Mouse (Mus musculus): ENCODE results near the gene Sardh. TPM values are rescaled to one million over a fixed set of nuclear protein-coding genes. Genes with fewer than 3 reads are reported as not detected.

Sardh gene
- polyA plus RNA-seq, 1 experiment from 2014 or later = 12.6 TPM

- Histone ChIP-seq H3K4me3 (ENCODE audit: low read depth, low read length) (no peak overlapping the region), H3K27ac (ENCODE audit: low read length) (no peak overlapping the region), H3K36me3 (ENCODE audit: insufficient read depth, low read length) (peaks cover 24% of the 10 kb centered on the region), H3K9me3 (ENCODE audit: low read length) (no peaks in the 10 kb centered on the region), H3K4me1 (ENCODE audit: insufficient read depth, low read depth, low read length) (no peaks in the 10 kb centered on the region), H3K4me2 (replicated peaks; ENCODE audit: low read depth, low read length) (no peak overlapping the region), H3K27me3 (replicated peaks; ENCODE audit: insufficient read depth, low read length) (no peaks in the 10 kb centered on the region), H3K9ac (replicated peaks; ENCODE audit: low read depth) (no peak overlapping the region)
- WGBS = 89% methylated on average over 9 of the region's 9 CpGs
- DNase-seq (ENCODE audit: low spot score) = no peak
- ATAC-seq = no peak
- no peak for TF ChIP-seq CTCF (IDR thresholded peaks at IDR 0.05)
- TF ChIP-seq EP300 (IDR thresholded peaks at IDR 0.05) = no peak
Observed at GRCm38 (mm10) chr2:27281771-27282170, 33.6 kb upstream of the Sardh start.

GRCm38 (mm10) chr2:27280920-27281611, 32.9 kb upstream of the Sardh start:
- ATAC-seq (peak; percentile 55), DNase-seq (ENCODE audit: low spot score) (peak; percentile 78)
- Histone ChIP-seq H3K4me1 (ENCODE audit: insufficient read depth, low read depth, low read length) (no peaks in the 10 kb centered on the region), H3K27me3 (replicated peaks; ENCODE audit: insufficient read depth, low read length) (no peaks in the 10 kb centered on the region), H3K4me2 (replicated peaks; ENCODE audit: low read depth, low read length) (no peak overlapping the region), H3K9me3 (ENCODE audit: low read length) (no peaks in the 10 kb centered on the region), H3K9ac (replicated peaks; ENCODE audit: low read depth) (no peak overlapping the region), H3K36me3 (ENCODE audit: insufficient read depth, low read length) (peaks cover 30% of the 10 kb centered on the region), H3K4me3 (ENCODE audit: low read depth, low read length) (no peak overlapping the region), H3K27ac (ENCODE audit: low read length) (no peak overlapping the region)
- TF ChIP-seq EP300 (IDR thresholded peaks at IDR 0.05) (no peak), CTCF (IDR thresholded peaks at IDR 0.05) (peak; percentile 86)
- 61% methylated on average over 13 of the region's 13 CpGs for WGBS

- Histone ChIP-seq H3K9me3 (ENCODE audit: low read length) (no peaks in the 10 kb centered on the region), H3K27ac (ENCODE audit: low read length) (no peak overlapping the region), H3K4me2 (replicated peaks; ENCODE audit: low read depth, low read length) (no peak overlapping the region), H3K4me1 (ENCODE audit: insufficient read depth, low read depth, low read length) (no peaks in the 10 kb centered on the region), H3K27me3 (replicated peaks; ENCODE audit: insufficient read depth, low read length) (no peaks in the 10 kb centered on the region), H3K36me3 (ENCODE audit: insufficient read depth, low read length) (peaks cover 32% of the 10 kb centered on the region), H3K9ac (replicated peaks; ENCODE audit: low read depth) (no peak overlapping the region), H3K4me3 (ENCODE audit: low read depth, low read length) (no peak overlapping the region)
- no peak for ATAC-seq
- TF ChIP-seq CTCF (IDR thresholded peaks at IDR 0.05) = no peak
- TF ChIP-seq EP300 (IDR thresholded peaks at IDR 0.05) = no peak
- DNase-seq (ENCODE audit: low spot score) = no peak
- WGBS = 90% methylated on average over 7 of the region's 7 CpGs
Observed at GRCm38 (mm10) chr2:27278859-27279258, 30.7 kb upstream of the Sardh start.

GRCm38 (mm10) chr2:27268325-27268724, 20.2 kb upstream of the Sardh start:
- ATAC-seq = no peak
- no peak for DNase-seq (ENCODE audit: low spot score)
- Histone ChIP-seq H3K4me3 (ENCODE audit: low read depth, low read length) (no peak overlapping the region), H3K27ac (ENCODE audit: low read length) (no peak overlapping the region), H3K4me2 (replicated peaks; ENCODE audit: low read depth, low read length) (no peak overlapping the region), H3K27me3 (replicated peaks; ENCODE audit: insufficient read depth, low read length) (no peaks in the 10 kb centered on the region), H3K9me3 (ENCODE audit: low read length) (0 out of 2 replicates have a peak, but pooled peaks cover 2% of the 10 kb centered on the region), H3K4me1 (ENCODE audit: insufficient read depth, low read depth, low read length) (no peaks in the 10 kb centered on the region), H3K36me3 (ENCODE audit: insufficient read depth, low read length) (peaks cover 56% of the 10 kb centered on the region), H3K9ac (replicated peaks; ENCODE audit: low read depth) (no peak overlapping the region)
- TF ChIP-seq EP300 (IDR thresholded peaks at IDR 0.05) (no peak), CTCF (IDR thresholded peaks at IDR 0.05) (no peak)
- WGBS = 66% methylated on average over 2 of the region's 2 CpGs

GRCm38 (mm10) chr2:27265819-27266218, 17.7 kb upstream of the Sardh start:
- 0 out of 2 replicates have a peak, but pooled peaks cover 2% of the 10 kb centered on the region for H3K9me3 ChIP-seq (ENCODE audit: low read length)
- H3K4me1 ChIP-seq (ENCODE audit: insufficient read depth, low read depth, low read length) = no peaks in the 10 kb centered on the region
- DNase-seq (ENCODE audit: low spot score) (no peak), ATAC-seq (no peak)
- WGBS = 77% methylated on average over 3 of the region's 3 CpGs
- H3K4me3 ChIP-seq (ENCODE audit: low read depth, low read length) = no peak overlapping the region
- no peak overlapping the region for H3K4me2 ChIP-seq (replicated peaks; ENCODE audit: low read depth, low read length)
- H3K27ac ChIP-seq (ENCODE audit: low read length) = no peak overlapping the region
- peaks cover 43% of the 10 kb centered on the region for H3K36me3 ChIP-seq (ENCODE audit: insufficient read depth, low read length)
- no peaks in the 10 kb centered on the region for H3K27me3 ChIP-seq (replicated peaks; ENCODE audit: insufficient read depth, low read length)
- H3K9ac ChIP-seq (replicated peaks; ENCODE audit: low read depth) = no peak overlapping the region
- TF ChIP-seq CTCF (IDR thresholded peaks at IDR 0.05) (no peak), EP300 (IDR thresholded peaks at IDR 0.05) (no peak)

- Histone ChIP-seq H3K27me3 (replicated peaks; ENCODE audit: insufficient read depth, low read length) (no peaks in the 10 kb centered on the region), H3K4me2 (replicated peaks; ENCODE audit: low read depth, low read length) (no peak overlapping the region), H3K9ac (replicated peaks; ENCODE audit: low read depth) (no peak overlapping the region), H3K4me1 (ENCODE audit: insufficient read depth, low read depth, low read length) (no peaks in the 10 kb centered on the region), H3K36me3 (ENCODE audit: insufficient read depth, low read length) (peaks cover 28% of the 10 kb centered on the region), H3K9me3 (ENCODE audit: low read length) (no peaks in the 10 kb centered on the region), H3K4me3 (ENCODE audit: low read depth, low read length) (no peak overlapping the region), H3K27ac (ENCODE audit: low read length) (no peak overlapping the region)
- DNase-seq (ENCODE audit: low spot score) (no peak), ATAC-seq (no peak)
- WGBS = 72% methylated on average over 4 of the region's 4 CpGs
- no peak for TF ChIP-seq CTCF (IDR thresholded peaks at IDR 0.05)
- no peak for TF ChIP-seq EP300 (IDR thresholded peaks at IDR 0.05)
Observed at GRCm38 (mm10) chr2:27262984-27263383, 14.8 kb upstream of the Sardh start.

Measured in lung, postnatal 0 days (tissue).